Mouse (Mus musculus): ENCODE results near the gene Kat6b. TPM values are rescaled to one million over a fixed set of nuclear protein-coding genes. Genes with fewer than 3 reads are reported as not detected.

Gene Kat6b
- total and polyA plus RNA-seq, 3 experiments = 2.3 to 10.9 (median 8.0) TPM

DNA sequence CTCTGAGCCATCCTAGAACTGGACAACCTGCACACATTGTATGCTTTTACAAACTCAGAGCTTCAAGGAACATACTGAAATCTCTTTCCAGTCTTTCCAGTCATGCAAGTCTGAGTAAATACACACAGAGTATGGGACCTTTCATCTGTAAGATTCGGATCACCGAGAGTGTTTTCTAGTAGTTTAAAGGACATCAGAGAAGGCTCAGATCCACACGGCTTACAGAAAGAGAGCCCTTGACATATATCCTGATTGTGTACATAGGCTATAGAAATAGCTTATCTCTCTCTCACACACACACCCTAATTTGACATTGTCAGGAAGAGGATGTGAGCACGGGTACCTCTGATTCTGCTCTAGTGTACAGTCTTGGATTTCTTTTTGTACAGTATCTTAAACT is 121.7 kb downstream of the Kat6b start:
- no peak for DNase-seq (ENCODE audit: extremely low read depth)

DNA sequence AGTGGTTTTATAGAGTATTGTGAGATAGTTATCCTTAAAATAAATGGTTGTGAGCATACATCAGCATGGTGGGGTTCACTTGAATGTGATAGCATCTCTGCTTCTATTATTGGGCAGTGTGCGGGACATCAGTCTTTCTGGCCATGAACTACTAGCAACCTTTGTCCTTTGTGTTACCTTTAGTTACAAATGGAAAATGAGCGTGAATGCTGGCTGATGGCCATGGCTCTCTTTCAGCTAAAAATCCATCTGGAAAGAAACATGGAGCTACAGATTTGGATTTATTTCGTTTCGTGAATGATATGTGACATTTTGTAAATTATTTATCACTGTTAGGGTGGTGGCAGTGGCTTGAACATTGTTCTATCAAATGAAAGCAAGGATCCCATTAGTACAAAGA is 126.5 kb downstream of the Kat6b start:
- Histone ChIP-seq H3K27me3 (replicated peaks) (no peaks in the 10 kb centered on the region), H3K4me1 (ENCODE audit: control insufficient read depth in 1 of 2, insufficient read depth in 2 of 2) (0 out of 4 replicates have a peak, but pooled peaks cover 0 to 2% of the 10 kb centered on the region in 2 experiments), H3K27ac (ENCODE audit: insufficient read depth, low read depth) (no peak overlapping the region), H3K9me3 (replicated peaks; ENCODE audit: low read length) (no peaks in the 10 kb centered on the region), H3K36me3 (replicated peaks in 1 of 2; ENCODE audit: control insufficient read depth in 1 of 2, insufficient read depth in 1 of 2, low read length in 1 of 2) (peaks cover 5 to 7% of the 10 kb centered on the region in 2 experiments), H3K79me2 (replicated peaks; ENCODE audit: control insufficient read depth, extremely low read depth, insufficient read depth, poor library complexity, severe bottlenecking) (no peaks in the 10 kb centered on the region; the same call in 1 of the 2 replicates), H3K4me2 (ENCODE audit: insufficient read depth, low read depth, poor library complexity, severe bottlenecking) (no peak overlapping the region), H3K9ac (ENCODE audit: insufficient read depth, low read depth) (no peak overlapping the region), H3K4me3 (replicated peaks in 1 of 3; ENCODE audit: low read depth in 2 of 3, low read length in 2 of 3, poor library complexity in 1 of 3) (no peak overlapping the region)
- in situ Hi-C loops (cut with MboI; ENCODE audit: low pct_ligation_motif_present, low pct_unique_long_range_greater_than_20kb, low sequenced_read_pairs) (loop anchor here (10.0 kb wide), 2 partner anchors 73 to 463 kb away; no protein-coding TSS in a partner anchor), dilution Hi-C loops (cut with MboI; ENCODE audit: extremely low pct_ligation_motif_present, extremely low pct_unique_long_range_greater_than_20kb, low sequenced_read_pairs) (no loop called here)
- no peak for TF ChIP-seq UBTF (IDR thresholded peaks at IDR 0.05; ENCODE audit: low read depth, low read length)
- no peak for TF ChIP-seq CTCF (conservative IDR thresholded peaks at IDR 0.05 in 1 of 2, IDR thresholded peaks at IDR 0.05 in 1 of 2; ENCODE audit: low read depth in 2 of 2, low read length in 2 of 2)
- DNase-seq (ENCODE audit: extremely low read depth) = no peak

More for the DNA sequence above, 121.7 kb downstream of the Kat6b start:
- TF ChIP-seq ZMIZ1 (IDR thresholded peaks at IDR 0.05; ENCODE audit: low read depth, low read length) (no peak), ZKSCAN1 (IDR thresholded peaks at IDR 0.05; ENCODE audit: borderline replicate concordance, low read depth, low read length) (no peak), PAX5 (IDR thresholded peaks at IDR 0.05; ENCODE audit: low read length) (no peak), MYC (IDR thresholded peaks at IDR 0.05; ENCODE audit: low read depth, low read length) (no peak), JUN (IDR thresholded peaks at IDR 0.05; ENCODE audit: insufficient read depth, low read depth, low read length) (no peak), IRF4 (IDR thresholded peaks at IDR 0.05; ENCODE audit: low read depth, low read length) (no peak), MEF2A (IDR thresholded peaks at IDR 0.05; ENCODE audit: borderline replicate concordance, low read depth, low read length) (no peak), ETS1 (conservative IDR thresholded peaks at IDR 0.05; ENCODE audit: low read depth, low read length) (no peak), TBP (conservative IDR thresholded peaks at IDR 0.05; ENCODE audit: low read depth, low read length) (no peak), USF2 (conservative IDR thresholded peaks at IDR 0.05; ENCODE audit: low read depth, low read length) (no peak), GABPA (IDR thresholded peaks at IDR 0.05; ENCODE audit: insufficient replicate concordance, low read depth, low read length) (no peak), USF1 (IDR thresholded peaks at IDR 0.05; ENCODE audit: low read depth, low read length) (no peak), E2F4 (IDR thresholded peaks at IDR 0.05; ENCODE audit: insufficient replicate concordance, low read depth, low read length) (no peak)
- no peak overlapping the region for H3K27ac ChIP-seq (ENCODE audit: insufficient read depth, low read depth)
- H3K79me2 ChIP-seq (replicated peaks; ENCODE audit: control insufficient read depth, extremely low read depth, insufficient read depth, poor library complexity, severe bottlenecking) = no peaks in the 10 kb centered on the region
- H3K4me3 ChIP-seq (replicated peaks in 1 of 3; ENCODE audit: low read depth in 2 of 3, low read length in 2 of 3, poor library complexity in 1 of 3) = no peak overlapping the region
- H3K4me2 ChIP-seq (ENCODE audit: insufficient read depth, low read depth, poor library complexity, severe bottlenecking) = no peak overlapping the region
- dilution Hi-C loops (cut with MboI; ENCODE audit: extremely low pct_ligation_motif_present, extremely low pct_unique_long_range_greater_than_20kb, low sequenced_read_pairs) = no loop called here
- no peaks in the 10 kb centered on the region for H3K27me3 ChIP-seq (replicated peaks)
- in situ Hi-C loops (cut with MboI; ENCODE audit: low pct_ligation_motif_present, low pct_unique_long_range_greater_than_20kb, low sequenced_read_pairs) = loop anchor here (10.0 kb wide), 2 partner anchors 68 to 458 kb away; no protein-coding TSS in a partner anchor
- H3K36me3 ChIP-seq (replicated peaks in 1 of 2; ENCODE audit: control insufficient read depth in 1 of 2, insufficient read depth in 1 of 2, low read length in 1 of 2) = no peaks in the 10 kb centered on the region
- no peaks in the 10 kb centered on the region for H3K9me3 ChIP-seq (replicated peaks; ENCODE audit: low read length)
- H3K4me1 ChIP-seq (ENCODE audit: control insufficient read depth in 1 of 2, insufficient read depth in 2 of 2) = no peaks in the 10 kb centered on the region
- H3K9ac ChIP-seq (ENCODE audit: insufficient read depth, low read depth) = no peak overlapping the region

All from CH12.LX (cell line).